Mouse (Mus musculus) heart, embryonic 10.5 days (tissue): ENCODE measurements around the gene Mast4. TPM values are rescaled to one million over a fixed set of nuclear protein-coding genes. Genes with fewer than 3 reads are reported as not detected.

Source experiments
- DNase-seq: peaks from one replicate; pipeline ENCODE4 v3.0.0-alpha.2; 2017; ENCODE audit warnings: low spot score
- H3K27ac ChIP-seq: fragments of 300-500 bp; sonication (generic); 2 replicates; pipeline ENCODE4 v1.5.1; 2016; ENCODE audit warnings: mild to moderate bottlenecking
- H3K27me3 ChIP-seq: fragments of 300-500 bp; sonication (generic); 2 replicates; pipeline ENCODE4 v1.6.1; 2016; ENCODE audit warnings: mild to moderate bottlenecking; ENCODE audit not compliant: poor library complexity, insufficient read depth, severe bottlenecking
- H3K36me3 ChIP-seq: fragments of 300-500 bp; sonication (generic); 2 replicates; pipeline ENCODE4 v1.6.1; 2016; ENCODE audit warnings: mild to moderate bottlenecking, moderate library complexity
- H3K4me1 ChIP-seq: fragments of 300-500 bp; sonication (generic); 2 replicates; pipeline ENCODE4 v1.6.1; 2016; ENCODE audit warnings: mild to moderate bottlenecking
- H3K4me3 ChIP-seq: fragments of 300-500 bp; sonication (generic); 2 replicates; pipeline ENCODE4 v1.5.1; 2016; ENCODE audit warnings: mild to moderate bottlenecking, moderate library complexity
- H3K9me3 ChIP-seq: fragments of 300-500 bp; sonication (generic); 2 replicates; pipeline ENCODE4 v1.6.1; 2016; ENCODE audit warnings: mild to moderate bottlenecking, moderate library complexity
- WGBS: fragments of 180-500 bp; shearing (Covaris S2); methylation state at CpG from one replicate; pipeline ENCODE4 v1.1.7; 2016; 5-methylcytosine and 5-hydroxymethylcytosine counted together
- polyA plus RNA-seq: library from polyadenylated mRNA; unstranded; fragments of >200 nt; fragmentation: Nextera tagmentation; extraction: Ambion mirVana; gene quantifications from 2 replicates; pipeline ENCODE4 v1.2.1, GENCODE M21; 2016

The Mast4 gene
- polyA plus RNA-seq, 1 experiment from 2014 or later, result 33.2 TPM

GRCm38 (mm10) chr13:102991196-102991595 lies 343.1 kb downstream of the Mast4 start:
- Histone ChIP-seq H3K9me3 (no peaks in the 10 kb centered on the region), H3K27me3 (no peaks in the 10 kb centered on the region), H3K4me1 (peaks cover 18% of the 10 kb centered on the region; the same call in 1 of the 2 replicates), H3K36me3 (no peaks in the 10 kb centered on the region), H3K27ac (no peak overlapping the region), H3K4me3 (no peak overlapping the region)
- no peak for DNase-seq
- WGBS, result 83% methylated on average over 7 of the region's 7 CpGs

- Histone ChIP-seq H3K4me3 (no peak overlapping the region), H3K36me3 (no peaks in the 10 kb centered on the region)
- no peak for DNase-seq
Observed at GRCm38 (mm10) chr13:102990085-102990484, 344.2 kb downstream of the Mast4 start.

GRCm38 (mm10) chr13:102989616-102990015 lies 344.7 kb downstream of the Mast4 start:
- Histone ChIP-seq H3K36me3 (no peaks in the 10 kb centered on the region), H3K4me3 (no peak overlapping the region), H3K4me1 (peaks cover 18% of the 10 kb centered on the region; the same call in 1 of the 2 replicates), H3K9me3 (no peaks in the 10 kb centered on the region), H3K27ac (no peak overlapping the region), H3K27me3 (no peaks in the 10 kb centered on the region)
- 78% methylated on average over 11 of the region's 11 CpGs for WGBS
- no peak for DNase-seq

More at GRCm38 (mm10) chr13:102990085-102990484, 344.2 kb downstream of the Mast4 start:
- WGBS, result 86% methylated on average over 1 of the region's 1 CpGs
- Histone ChIP-seq H3K9me3 (no peaks in the 10 kb centered on the region), H3K27ac (no peak overlapping the region), H3K4me1 (peaks cover 18% of the 10 kb centered on the region; the same call in 1 of the 2 replicates), H3K27me3 (no peaks in the 10 kb centered on the region)

GRCm38 (mm10) chr13:102988976-102989375 lies 345.3 kb downstream of the Mast4 start:
- Histone ChIP-seq H3K4me3 (no peak overlapping the region), H3K27ac (no peak overlapping the region), H3K4me1 (peaks cover 15% of the 10 kb centered on the region; the same call in 1 of the 2 replicates), H3K36me3 (no peaks in the 10 kb centered on the region), H3K9me3 (0 out of 2 replicates have a peak, but pooled peaks cover 3% of the 10 kb centered on the region), H3K27me3 (no peaks in the 10 kb centered on the region)
- 88% methylated on average over 4 of the region's 4 CpGs for WGBS
- no peak for DNase-seq

GRCm38 (mm10) chr13:102988251-102988895 lies 345.9 kb downstream of the Mast4 start:
- H3K4me3 ChIP-seq, result no peak overlapping the region
- no peaks in the 10 kb centered on the region for H3K27me3 ChIP-seq
- H3K9me3 ChIP-seq, result 0 out of 2 replicates have a peak, but pooled peaks cover 3% of the 10 kb centered on the region
- H3K4me1 ChIP-seq, result peaks cover 15% of the 10 kb centered on the region; the same call in 1 of the 2 replicates
- DNase-seq, result no peak
- H3K27ac ChIP-seq, result no peak overlapping the region
- 70% methylated on average over 11 of the region's 11 CpGs for WGBS
- H3K36me3 ChIP-seq, result no peaks in the 10 kb centered on the region

- Histone ChIP-seq H3K36me3 (no peaks in the 10 kb centered on the region), H3K9me3 (0 out of 2 replicates have a peak, but pooled peaks cover 3% of the 10 kb centered on the region), H3K27ac (no peak overlapping the region), H3K27me3 (no peaks in the 10 kb centered on the region), H3K4me3 (no peak overlapping the region), H3K4me1 (peaks cover 15% of the 10 kb centered on the region; the same call in 1 of the 2 replicates)
- no peak for DNase-seq
- 89% methylated on average over 4 of the region's 4 CpGs for WGBS
Observed at GRCm38 (mm10) chr13:102984550-102984949, 349.7 kb downstream of the Mast4 start.

GRCm38 (mm10) chr13:102973853-102974252 lies 360.4 kb downstream of the Mast4 start:
- no peak overlapping the region for H3K27ac ChIP-seq
- H3K27me3 ChIP-seq, result no peaks in the 10 kb centered on the region
- no peak overlapping the region for H3K4me3 ChIP-seq
- no peak for DNase-seq
- WGBS, result 59% methylated on average over 5 of the region's 5 CpGs
- 0 out of 2 replicates have a peak, but pooled peaks cover 12% of the 10 kb centered on the region for H3K4me1 ChIP-seq
- no peaks in the 10 kb centered on the region for H3K9me3 ChIP-seq
- peaks cover 3% of the 10 kb centered on the region; the same call in 1 of the 2 replicates for H3K36me3 ChIP-seq

GRCm38 (mm10) chr13:102963471-102963870 lies 370.8 kb downstream of the Mast4 start:
- 94% methylated on average over 6 of the region's 6 CpGs for WGBS

GRCm38 (mm10) chr13:102958273-102959270 lies 375.7 kb downstream of the Mast4 start:
- DNase-seq, result no peak
- Histone ChIP-seq H3K27ac (peak overlapping the region; percentile 86), H3K4me3 (peak overlapping the region; percentile 56), H3K4me1 (peaks cover 25% of the 10 kb centered on the region; the same call in 1 of the 2 replicates), H3K36me3 (no peaks in the 10 kb centered on the region), H3K9me3 (no peaks in the 10 kb centered on the region), H3K27me3 (no peaks in the 10 kb centered on the region)
- WGBS, result 46% methylated on average over 19 of the region's 19 CpGs

More at GRCm38 (mm10) chr13:102963471-102963870, 370.8 kb downstream of the Mast4 start:
- no peak for DNase-seq
- no peaks in the 10 kb centered on the region for H3K27me3 ChIP-seq
- H3K27ac ChIP-seq, result no peak overlapping the region
- H3K4me3 ChIP-seq, result no peak overlapping the region
- no peaks in the 10 kb centered on the region for H3K36me3 ChIP-seq
- H3K9me3 ChIP-seq, result no peaks in the 10 kb centered on the region
- H3K4me1 ChIP-seq, result peaks cover 6% of the 10 kb centered on the region; the same call in 1 of the 2 replicates

- no peaks in the 10 kb centered on the region for H3K27me3 ChIP-seq
- H3K4me3 ChIP-seq, result peak overlapping the region; percentile 56
- no peaks in the 10 kb centered on the region for H3K9me3 ChIP-seq
- DNase-seq, result peak; percentile 92
- H3K27ac ChIP-seq, result peak overlapping the region; percentile 86
- WGBS, result 5% methylated on average over 15 of the region's 15 CpGs
- H3K36me3 ChIP-seq, result no peaks in the 10 kb centered on the region
- peaks cover 33% of the 10 kb centered on the region for H3K4me1 ChIP-seq
Observed at GRCm38 (mm10) chr13:102957508-102958272, 376.6 kb downstream of the Mast4 start.

- no peaks in the 10 kb centered on the region for H3K27me3 ChIP-seq
- DNase-seq, result no peak
- H3K4me3 ChIP-seq, result no peak overlapping the region
- H3K27ac ChIP-seq, result peak overlapping the region; percentile 86
- H3K4me1 ChIP-seq, result peaks cover 39% of the 10 kb centered on the region
- no peaks in the 10 kb centered on the region for H3K36me3 ChIP-seq
- H3K9me3 ChIP-seq, result no peaks in the 10 kb centered on the region
- 43% methylated on average over 2 of the region's 2 CpGs for WGBS
Observed at GRCm38 (mm10) chr13:102955506-102955905, 378.8 kb downstream of the Mast4 start.

GRCm38 (mm10) chr13:102949756-102950155 lies 384.5 kb downstream of the Mast4 start:
- DNase-seq, result no peak
- no peaks in the 10 kb centered on the region for H3K9me3 ChIP-seq
- H3K4me3 ChIP-seq, result no peak overlapping the region
- peaks cover 63% of the 10 kb centered on the region for H3K4me1 ChIP-seq
- H3K27me3 ChIP-seq, result no peaks in the 10 kb centered on the region
- no peaks in the 10 kb centered on the region for H3K36me3 ChIP-seq
- H3K27ac ChIP-seq, result peak overlapping the region; percentile 76
- 86% methylated on average over 7 of the region's 7 CpGs for WGBS
